Mouse (Mus musculus) erythroblast, embryonic 14.5 days (primary cell): ENCODE data around the gene Adipor2. TPM values are rescaled to one million over a fixed set of nuclear protein-coding genes. Genes with fewer than 3 reads are reported as not detected.

ENCODE experiments used
- H3K27me3 ChIP-seq: 2 replicates; pipeline ENCODE4 v1.6.1; 2012; ENCODE audit warnings: inconsistent platforms; ENCODE audit not compliant: control insufficient read depth
- H3K36me3 ChIP-seq: 2 replicates; pipeline ENCODE4 v1.6.1; 2012; ENCODE audit warnings: mild to moderate bottlenecking, inconsistent platforms; ENCODE audit not compliant: control insufficient read depth
- H3K4me1 ChIP-seq: 2 replicates; pipeline ENCODE4 v1.6.1; 2012; ENCODE audit warnings: inconsistent platforms; ENCODE audit not compliant: control insufficient read depth
- H3K4me3 ChIP-seq: replicated peaks from 2 replicates; pipeline ENCODE3; 2012; ENCODE audit warnings: moderate library complexity, mild to moderate bottlenecking, inconsistent platforms
- H3K9me3 ChIP-seq: 2 replicates; pipeline ENCODE4 v1.6.1; 2012; ENCODE audit warnings: low read length, inconsistent platforms, mixed read lengths; ENCODE audit not compliant: control insufficient read depth
- GATA1 ChIP-seq: IDR thresholded peaks from 2 replicates; pipeline ENCODE4 v1.6.1; 2012; ENCODE audit warnings: low read length, inconsistent platforms, mixed read lengths
- TAL1 ChIP-seq: IDR thresholded peaks from 3 replicates; pipeline ENCODE4 v1.6.1; 2012; ENCODE audit warnings: low read length, inconsistent platforms, mixed read lengths
- polyA plus RNA-seq: library from polyadenylated mRNA; stranded (reverse); fragments of >175 nt; gene quantifications from 2 replicates; pipeline ENCODE4 v1.2.3, GENCODE M21; 2012

Gene Adipor2
- 0.67 and 0.74 TPM in 2 replicates for polyA plus RNA-seq

DNA sequence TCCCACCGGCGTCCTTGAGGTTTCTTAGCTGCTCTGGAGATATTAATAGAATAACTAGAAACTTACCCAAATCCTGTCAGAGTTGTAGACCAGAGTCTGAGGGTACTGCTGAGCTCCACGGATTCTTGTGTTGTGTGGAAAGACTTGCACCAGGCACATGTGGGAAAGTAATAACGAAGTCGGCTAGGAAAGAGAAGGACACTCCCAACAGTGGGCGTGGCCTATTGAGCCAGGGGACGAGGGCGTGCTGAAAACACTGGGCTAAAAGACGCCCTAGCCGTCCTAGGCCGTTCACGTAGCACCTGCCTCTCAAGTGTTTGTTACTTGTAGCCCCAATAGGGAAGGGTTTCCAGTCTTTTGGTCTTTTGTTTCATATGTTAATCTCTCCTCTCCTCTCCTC, at the start of gene Adipor2:
Adipor2 (minus strand) TSS at position 351 of the 400 bp plus-strand sequence.
- Histone ChIP-seq H3K4me1 (peaks cover 13% of the 10 kb centered on the region), H3K4me3 (peak within 1 kb of the TSS; percentile 38), H3K27me3 (no peaks in the 10 kb centered on the region), H3K9me3 (no peaks in the 10 kb centered on the region), H3K36me3 (no peaks in the 10 kb centered on the region)
- TF ChIP-seq TAL1 (no peak), GATA1 (no peak)

DNA sequence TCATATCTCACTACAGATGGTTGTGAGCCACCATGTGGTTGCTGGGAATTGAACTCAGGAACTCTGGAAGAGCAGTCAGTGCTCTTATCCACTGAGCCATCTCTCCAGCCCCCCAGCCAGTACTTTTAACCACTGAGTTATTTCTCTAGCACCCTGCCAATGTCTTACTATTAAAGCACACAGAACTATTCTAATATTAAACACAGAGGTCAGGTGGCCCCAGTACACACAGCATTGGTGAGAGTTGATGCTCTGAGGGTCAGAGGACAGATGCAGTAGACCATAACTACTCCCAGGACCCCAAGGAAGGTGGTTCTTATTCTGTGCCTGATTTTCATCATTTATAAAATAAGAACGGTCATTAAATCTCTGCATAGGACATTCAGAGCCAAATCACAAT, 48.7 kb upstream of the Adipor2 start:
- Histone ChIP-seq H3K4me1 (no peaks in the 10 kb centered on the region), H3K4me3 (no peak overlapping the region), H3K36me3 (no peaks in the 10 kb centered on the region), H3K9me3 (no peaks in the 10 kb centered on the region), H3K27me3 (peaks cover 4% of the 10 kb centered on the region)
- TF ChIP-seq GATA1 (no peak), TAL1 (no peak)

DNA sequence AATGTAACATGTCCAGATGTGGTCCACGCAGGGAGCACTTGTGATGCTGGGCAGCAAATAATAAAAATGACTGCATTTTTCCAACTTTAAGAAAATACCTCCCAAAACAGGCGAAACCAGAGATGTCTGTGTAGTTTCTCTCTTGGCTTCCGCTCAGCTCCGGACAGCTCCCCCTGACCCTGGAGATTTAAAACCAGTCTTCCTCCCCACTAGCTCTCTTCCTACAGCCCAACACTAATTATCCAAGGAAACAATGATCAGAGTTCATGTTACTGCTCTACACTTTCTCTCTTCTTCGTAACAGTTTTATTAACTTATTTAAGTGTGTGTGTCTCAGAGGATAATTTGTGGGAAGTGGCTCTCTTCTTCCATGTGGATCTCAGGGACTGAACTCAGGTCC, 42.9 kb upstream of the Adipor2 start:
- Histone ChIP-seq H3K36me3 (no peaks in the 10 kb centered on the region), H3K27me3 (no peaks in the 10 kb centered on the region; the same call in 1 of the 2 replicates), H3K9me3 (no peaks in the 10 kb centered on the region), H3K4me1 (no peaks in the 10 kb centered on the region), H3K4me3 (no peak overlapping the region)
- no peak for TF ChIP-seq GATA1
- TF ChIP-seq TAL1, result no peak

DNA sequence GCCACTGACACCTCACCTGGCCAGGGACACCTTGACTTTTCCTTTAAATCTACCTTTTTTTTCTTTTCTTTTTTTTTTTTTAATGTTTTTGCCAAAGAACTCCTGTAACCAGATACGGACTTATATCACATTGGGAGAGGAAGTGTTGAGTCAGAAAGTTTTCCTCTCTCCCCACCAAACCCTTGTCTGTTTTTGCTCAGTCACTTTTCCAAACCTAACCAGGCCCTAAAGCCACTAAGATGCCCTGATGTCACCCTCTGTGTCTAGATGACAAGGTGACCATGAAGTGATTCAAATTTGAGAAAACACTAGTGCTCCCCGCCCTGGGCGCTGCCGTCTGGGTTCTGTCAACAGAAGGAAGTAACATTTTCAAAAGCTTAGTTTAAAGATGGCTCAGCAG, 41.5 kb upstream of the Adipor2 start:
- peaks cover 5% of the 10 kb centered on the region for H3K27me3 ChIP-seq
- H3K4me3 ChIP-seq, result no peak overlapping the region
- no peaks in the 10 kb centered on the region for H3K4me1 ChIP-seq
- no peaks in the 10 kb centered on the region for H3K36me3 ChIP-seq
- TF ChIP-seq TAL1, result no peak
- no peak for TF ChIP-seq GATA1
- H3K9me3 ChIP-seq, result no peaks in the 10 kb centered on the region

DNA sequence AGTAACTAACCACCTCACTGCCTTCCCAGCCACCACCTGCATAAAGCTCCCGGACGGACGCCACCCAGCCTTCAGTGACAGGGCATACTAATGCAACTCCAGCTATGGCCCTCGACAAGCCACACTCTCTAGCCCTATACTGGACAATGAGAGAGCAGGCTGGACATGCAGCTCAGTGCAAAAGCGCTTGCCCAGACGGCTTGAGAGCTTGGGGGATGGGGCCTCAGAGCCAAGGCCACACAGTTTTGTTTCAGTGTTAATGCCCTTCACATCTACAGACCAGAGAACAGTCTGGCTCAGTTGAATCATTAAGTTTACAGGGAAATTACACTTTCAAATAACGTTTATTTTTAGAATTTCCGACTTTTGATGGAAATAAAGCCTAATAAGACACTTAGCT, 40.7 kb upstream of the Adipor2 start:
- Histone ChIP-seq H3K4me1 (no peaks in the 10 kb centered on the region), H3K9me3 (no peaks in the 10 kb centered on the region), H3K4me3 (no peak overlapping the region), H3K27me3 (peaks cover 12% of the 10 kb centered on the region), H3K36me3 (no peaks in the 10 kb centered on the region)
- no peak for TF ChIP-seq TAL1
- TF ChIP-seq GATA1, result no peak

DNA sequence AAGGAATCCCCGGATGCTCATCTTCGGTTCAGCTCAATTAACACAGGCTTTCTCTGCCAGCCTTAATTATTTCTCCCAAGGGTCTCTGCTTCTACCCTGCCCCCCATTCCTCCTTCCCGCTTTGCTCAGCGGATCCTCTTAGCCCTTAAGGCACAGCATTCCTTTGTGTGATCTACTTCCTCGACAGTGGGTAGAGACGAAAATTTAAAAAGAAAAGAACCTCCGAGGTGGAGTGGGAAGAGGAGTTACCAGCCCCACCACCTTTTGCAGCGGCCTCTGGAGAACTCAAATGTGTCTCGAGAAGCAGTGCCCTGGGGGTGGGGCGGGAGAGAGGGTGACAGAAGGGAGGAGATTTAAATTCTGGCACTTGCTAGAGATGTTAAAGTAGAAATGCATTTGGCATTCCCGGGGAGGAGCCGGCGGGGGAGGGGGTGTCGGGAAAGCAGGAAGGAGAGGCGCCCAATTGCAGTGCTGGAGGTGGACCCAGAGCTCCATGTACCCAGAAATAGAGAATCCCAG, 34.5 kb upstream of the Adipor2 start:
- Histone ChIP-seq H3K4me1 (no peaks in the 10 kb centered on the region), H3K4me3 (no peak overlapping the region), H3K9me3 (no peaks in the 10 kb centered on the region), H3K36me3 (no peaks in the 10 kb centered on the region), H3K27me3 (peaks cover 70% of the 10 kb centered on the region)
- TF ChIP-seq TAL1 (no peak), GATA1 (no peak)

DNA sequence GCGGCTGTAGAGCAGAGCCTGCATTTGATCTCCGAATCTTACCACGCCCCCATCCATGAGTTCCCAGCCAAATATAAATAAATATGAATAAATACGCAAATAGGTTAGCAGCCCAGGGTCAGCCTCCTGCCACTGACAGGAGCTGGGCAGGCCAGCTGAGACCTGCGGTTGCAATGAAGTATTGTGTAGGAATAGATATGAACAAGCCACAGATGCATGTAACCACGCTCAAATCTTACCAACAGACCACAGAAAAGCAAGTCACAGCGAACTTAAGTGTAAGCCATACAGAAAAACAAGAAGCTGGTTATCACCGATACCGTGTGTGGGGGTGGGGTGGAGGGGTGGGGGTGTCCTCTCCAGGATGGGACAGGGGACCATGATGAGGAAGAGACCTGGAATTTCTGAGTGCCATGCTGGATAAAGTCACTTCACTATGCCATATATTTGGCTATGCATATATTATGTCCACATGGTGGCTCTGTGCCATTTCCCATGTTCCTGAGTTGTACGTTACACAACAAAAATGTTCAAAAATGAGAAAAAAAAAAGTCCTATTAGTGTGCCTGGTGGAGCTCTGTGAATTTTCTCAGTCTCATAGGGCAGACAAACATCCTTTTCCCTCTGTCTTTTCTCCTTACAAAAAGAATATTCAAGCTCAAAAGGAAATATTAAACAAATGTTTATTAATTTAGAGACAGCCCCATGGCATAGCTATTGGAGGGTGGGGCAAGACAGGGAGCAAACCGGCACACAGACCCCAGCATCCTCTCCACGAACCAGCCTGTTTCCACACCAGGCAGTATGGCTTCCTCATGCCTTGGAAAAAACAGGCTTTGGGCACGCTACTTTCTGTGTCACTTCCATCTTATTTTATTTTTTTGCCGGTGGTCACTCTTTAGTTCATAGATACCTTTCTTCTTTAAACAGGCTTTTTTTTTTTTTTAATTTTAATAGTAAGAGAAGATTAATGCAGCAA, 33.8 kb upstream of the Adipor2 start:
- no peaks in the 10 kb centered on the region for H3K36me3 ChIP-seq
- TF ChIP-seq GATA1 (no peak), TAL1 (no peak)
- no peaks in the 10 kb centered on the region for H3K4me1 ChIP-seq
- no peaks in the 10 kb centered on the region for H3K9me3 ChIP-seq
- H3K27me3 ChIP-seq, result peaks cover 78% of the 10 kb centered on the region
- no peak overlapping the region for H3K4me3 ChIP-seq

DNA sequence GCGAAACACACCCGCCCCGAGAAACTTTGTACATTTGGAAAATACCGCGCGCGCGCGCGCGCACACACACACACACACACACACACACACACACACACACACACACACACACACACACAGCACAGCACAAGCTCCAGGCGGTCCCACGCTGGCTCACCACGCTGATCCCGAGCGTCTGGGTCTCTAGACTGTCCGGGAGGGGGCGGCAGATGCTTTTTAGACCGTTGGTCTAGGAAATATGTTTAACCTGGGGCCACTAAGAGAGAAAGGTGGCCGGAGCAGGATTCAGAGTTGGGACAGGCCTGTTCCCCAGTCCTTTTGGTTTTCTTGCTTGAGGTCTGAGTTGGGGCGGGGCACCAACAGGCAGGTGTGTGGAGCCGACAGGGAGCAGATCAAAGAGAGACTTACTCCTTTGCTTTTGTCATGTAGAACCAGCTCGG, 31.6 kb upstream of the Adipor2 start:
- H3K4me3 ChIP-seq, result no peak overlapping the region
- peaks cover 75% of the 10 kb centered on the region for H3K27me3 ChIP-seq

DNA sequence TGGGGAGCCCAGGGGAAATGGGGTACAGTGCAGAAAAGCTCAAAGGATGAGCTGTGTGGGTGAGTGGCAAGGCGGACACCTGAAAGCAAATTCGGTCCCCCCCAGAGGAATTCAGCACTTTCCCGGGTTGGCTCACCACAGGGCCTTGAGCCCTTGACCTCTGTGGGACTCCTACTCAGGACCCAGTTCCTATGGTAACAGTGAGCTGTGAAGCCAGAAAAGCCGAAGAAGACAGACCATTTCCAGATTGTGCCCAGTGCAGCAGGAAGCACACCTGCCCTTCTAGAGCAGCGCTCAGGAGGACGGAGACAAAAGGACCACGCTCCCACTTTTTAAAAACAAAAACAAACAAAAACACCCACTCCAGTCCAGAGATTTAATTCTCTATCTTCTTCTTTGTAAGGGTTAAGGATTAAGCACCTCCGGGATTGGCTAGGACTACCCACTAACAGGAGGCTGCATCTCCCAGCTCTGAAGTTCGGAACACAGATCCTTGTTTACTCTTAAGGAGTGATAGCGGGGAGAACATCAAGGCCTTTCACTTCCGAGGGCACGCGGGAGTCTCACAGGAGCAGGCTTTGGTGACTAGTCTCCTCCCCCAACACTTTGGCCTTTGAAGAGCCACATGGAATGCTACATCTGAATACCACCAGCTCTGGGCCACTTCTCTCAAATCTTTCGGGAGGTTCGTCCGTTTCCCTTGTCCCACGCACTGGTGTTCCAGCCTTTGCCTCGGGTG, 31.0 kb upstream of the Adipor2 start:
- Histone ChIP-seq H3K4me3 (no peak overlapping the region), H3K4me1 (no peaks in the 10 kb centered on the region), H3K36me3 (no peaks in the 10 kb centered on the region), H3K27me3 (peaks cover 70% of the 10 kb centered on the region), H3K9me3 (no peaks in the 10 kb centered on the region)
- TF ChIP-seq TAL1 (no peak), GATA1 (no peak)

More for the DNA sequence above, 31.6 kb upstream of the Adipor2 start:
- TF ChIP-seq GATA1 (no peak), TAL1 (no peak)
- Histone ChIP-seq H3K9me3 (no peaks in the 10 kb centered on the region), H3K4me1 (no peaks in the 10 kb centered on the region), H3K36me3 (no peaks in the 10 kb centered on the region)
